In the genomic region with DNA sequence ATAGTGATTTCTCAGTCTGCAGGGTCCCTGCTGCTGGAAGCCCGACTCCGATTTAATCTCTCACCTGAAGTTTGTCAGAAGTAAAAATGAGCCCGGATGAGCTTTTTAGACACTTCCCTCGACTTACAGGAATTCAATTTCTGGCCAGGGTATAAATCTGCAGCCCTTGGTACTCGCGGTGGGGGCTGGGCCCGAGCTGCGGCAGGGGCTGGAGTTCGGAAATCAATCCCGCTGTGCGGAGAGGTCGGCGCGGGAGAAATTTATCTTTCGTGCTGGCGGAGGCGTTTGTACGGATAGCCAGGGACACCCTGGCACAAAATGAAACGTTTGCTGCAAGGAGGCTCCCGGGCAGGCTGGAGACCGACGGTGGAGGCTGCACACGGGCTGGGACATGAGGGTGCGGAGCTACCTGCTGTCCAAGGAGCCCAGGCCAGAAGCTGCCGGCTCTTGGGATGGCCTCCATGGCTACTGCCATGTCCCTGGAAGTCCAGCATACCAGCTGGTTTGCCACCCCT, we compare ENCODE assay signal across 8 mouse cellular contexts. TPM values are rescaled to one million over a fixed set of nuclear protein-coding genes. Genes with fewer than 3 reads are reported as not detected.
DNase-seq lines count a peak whose midpoint lies in the region; ATAC-seq and TF ChIP-seq lines count a peak whose summit lies in the region.

No protein-coding gene starts in this region.

- ATAC-seq in lung, embryonic 15.5 days (ENCODE audit: borderline replicate concordance, extremely low read depth, low FRiP score, low TSS enrichment): no peak
- ATAC-seq in limb, embryonic 11.5 days (ENCODE audit: insufficient number of reproducible peaks, low FRiP score, low TSS enrichment, low read depth): no peak

- TF ChIP-seq CTCF in lung, adult 2 months (IDR thresholded peaks at IDR 0.05; ENCODE audit: insufficient read depth, low read length): no peak

- no peaks in the 10 kb centered on the region for H3K9me3 ChIP-seq in lung, embryonic 15.5 days
- H3K9me3 ChIP-seq in limb, embryonic 11.5 days (ENCODE audit: control insufficient read depth, low read length): no peaks in the 10 kb centered on the region

- peak; percentile 41 to 74 for DNase-seq in adrenal gland, adult (ENCODE audit: inconsistent age in 2 of 2, low spot score in 1 of 2)
- no peak for DNase-seq in adrenal gland, adult 8-10 months
- no peak for DNase-seq in lung, adult 2 months
- peak; percentile 38 for DNase-seq in limb, embryonic 11.5 days (ENCODE audit: low spot score)
- DNase-seq in retina, embryonic 14.5 days (ENCODE audit: low spot score): peak; percentile 31
- DNase-seq in thymus, adult 18-20 months: no peak
- no peak for DNase-seq in frontal cortex, postnatal 36 days (ENCODE audit: low spot score in 2 of 2)

- H3K4me3 ChIP-seq in lung, embryonic 15.5 days: peak overlapping the region; percentile 23
- no peak overlapping the region for H3K4me3 ChIP-seq in lung, adult 2 months (replicated peaks; ENCODE audit: extremely low read depth, low read depth, low read length)
- H3K4me3 ChIP-seq in limb, embryonic 11.5 days (ENCODE audit: low read depth, low read length): peak overlapping the region; percentile 19; the same call in 1 of the 2 replicates

- H3K27ac ChIP-seq in lung, embryonic 15.5 days: no peak overlapping the region
- no peak overlapping the region for H3K27ac ChIP-seq in limb, embryonic 11.5 days (replicated peaks; ENCODE audit: low read depth, low read length)

- TF ChIP-seq POLR2A in lung, adult 2 months (IDR thresholded peaks at IDR 0.05; ENCODE audit: borderline replicate concordance, extremely low read depth, low read depth, low read length): no peak

- 0 out of 2 replicates have a peak, but pooled peaks cover 7% of the 10 kb centered on the region for H3K4me1 ChIP-seq in lung, embryonic 15.5 days
- no peaks in the 10 kb centered on the region for H3K4me1 ChIP-seq in lung, adult 2 months (ENCODE audit: control insufficient read depth, insufficient read depth, low read length)
- no peaks in the 10 kb centered on the region for H3K4me1 ChIP-seq in limb, embryonic 11.5 days (ENCODE audit: control insufficient read depth, insufficient read depth, low read length)

- WGBS in lung, embryonic 15.5 days: 4% methylated on average over 25 of the region's 25 CpGs
- 5% methylated on average over 25 of the region's 25 CpGs for whole genome bisulfite sequencing in lung, adult 2 months
- 4% methylated on average over 25 of the region's 25 CpGs for WGBS in limb, embryonic 11.5 days

- H3K4me2 ChIP-seq in lung, embryonic 15.5 days: peak overlapping the region; percentile 53
- H3K4me2 ChIP-seq in limb, embryonic 11.5 days (ENCODE audit: low read depth, severe bottlenecking): peak overlapping the region; percentile 46

- H3K9ac ChIP-seq in lung, embryonic 15.5 days: no peak overlapping the region
- no peak overlapping the region for H3K9ac ChIP-seq in limb, embryonic 11.5 days (ENCODE audit: low read length)

- H3K36me3 ChIP-seq in lung, embryonic 15.5 days: no peaks in the 10 kb centered on the region
- no peaks in the 10 kb centered on the region for H3K36me3 ChIP-seq in limb, embryonic 11.5 days (ENCODE audit: control insufficient read depth, insufficient read depth, low read length)

- H3K27me3 ChIP-seq in lung, embryonic 15.5 days: peaks cover 19% of the 10 kb centered on the region
- peaks cover 5% of the 10 kb centered on the region; the same call in 1 of the 2 replicates for H3K27me3 ChIP-seq in limb, embryonic 11.5 days (ENCODE audit: control insufficient read depth, insufficient read depth, low read length)

RNA-seq across cellular contexts. Expression of gene Pin1, which starts 42.9 kb away (rescaled TPM):
- 10 to 100 TPM; 29.0 to 30.9 (median 30.3) TPM for total RNA-seq in adrenal gland, adult 8-10 months (2022)
- 51.8 and 54.8 TPM in 2 replicates for polyA plus RNA-seq in lung, embryonic 15.5 days (2015; fragmentation: Nextera tagmentation; extraction: Ambion mirVana)
- polyA plus RNA-seq in lung, adult 2 months (2012; rRNA removed): 14.8 and 17.9 TPM in 2 replicates
- polyA plus RNA-seq in limb, embryonic 11.5 days (2014; fragmentation: Nextera tagmentation; extraction: Ambion mirVana): 65.0 and 66.4 TPM in 2 replicates

RNA-seq across cellular contexts. Expression of gene Fbxl12, which starts 50.2 kb away (rescaled TPM):
- 10 to 100 TPM; 18.1 to 39.2 (median 25.6) TPM for total RNA-seq in adrenal gland, adult 8-10 months (2022)
- 18.5 and 20.8 TPM in 2 replicates for polyA plus RNA-seq in lung, embryonic 15.5 days (2015; fragmentation: Nextera tagmentation; extraction: Ambion mirVana)
- 55.6 and 59.7 TPM in 2 replicates for polyA plus RNA-seq in lung, adult 2 months (2012; rRNA removed)
- polyA plus RNA-seq in limb, embryonic 11.5 days (2014; fragmentation: Nextera tagmentation; extraction: Ambion mirVana): 11.7 and 14.1 TPM in 2 replicates

RNA-seq across cellular contexts. Expression of gene Olfm2, which starts 51.4 kb away (rescaled TPM):
- 1 to 10 TPM in 1 of 4 experiments, under 1 TPM in 3; 0.42 to 1.1 (median 0.71) TPM for total RNA-seq in adrenal gland, adult 8-10 months (2022)
- 2.7 and 2.8 TPM in 2 replicates for polyA plus RNA-seq in lung, embryonic 15.5 days (2015; fragmentation: Nextera tagmentation; extraction: Ambion mirVana)
- polyA plus RNA-seq in lung, adult 2 months (2012; rRNA removed): 14.2 and 15.2 TPM in 2 replicates
- polyA plus RNA-seq in limb, embryonic 11.5 days (2014; fragmentation: Nextera tagmentation; extraction: Ambion mirVana): 2.6 and 3.8 TPM in 2 replicates

RNA-seq across cellular contexts. Expression of gene Ubl5, which starts 52.1 kb away (rescaled TPM):
- 100 to 1,000 TPM; 273 to 388 (median 339) TPM for total RNA-seq in adrenal gland, adult 8-10 months (2022)
- 369 and 383 TPM in 2 replicates for polyA plus RNA-seq in lung, embryonic 15.5 days (2015; fragmentation: Nextera tagmentation; extraction: Ambion mirVana)
- polyA plus RNA-seq in lung, adult 2 months (2012; rRNA removed): 172 and 176 TPM in 2 replicates
- 379 and 389 TPM in 2 replicates for polyA plus RNA-seq in limb, embryonic 11.5 days (2014; fragmentation: Nextera tagmentation; extraction: Ambion mirVana)

Comparison
In these comparisons a context has a peak if more than half of its experiments do, and no peak if none do; other contexts are left out.
1. DNase-seq: peak in adrenal gland, adult (2 of 2), limb, embryonic 11.5 days (single experiment) and retina, embryonic 14.5 days (single experiment); none in adrenal gland, adult 8-10 months (single experiment), lung, adult 2 months (single experiment), thymus, adult 18-20 months (0 of 2) and frontal cortex, postnatal 36 days (0 of 2).